Mouse (Mus musculus) liver, postnatal 0 days (tissue): ENCODE measurements at regions not wholly inside any gene's neighbourhood (a gene's known extent, or its start where the extent isn't known, plus 50 kb on each side); places are given as distances from the start of the nearest gene placed in this dataset.

Experiments used
- ATAC-seq: fragments of 200-750 bp; cut with Nextera tagmentation; 2 replicates; pipeline ENCODE4 v1.8.0; 2017; ENCODE audit warnings: mild to moderate bottlenecking, moderate library complexity
- DNase-seq: peaks from one replicate; pipeline ENCODE4 v3.0.0-alpha.2; 2016
- H3K27ac ChIP-seq: fragments of 300-500 bp; sonication (generic); 2 replicates; pipeline ENCODE4 v1.5.1; 2014; ENCODE audit warnings: antibody characterized with exemption, moderate library complexity, mild to moderate bottlenecking, low read depth
- H3K27me3 ChIP-seq: fragments of 300-500 bp; sonication (generic); 2 replicates; pipeline ENCODE4 v1.6.1; 2014; ENCODE audit warnings: low read length, control low read depth, mixed read lengths; ENCODE audit not compliant: insufficient read depth
- H3K36me3 ChIP-seq: fragments of 300-500 bp; sonication (generic); replicated peaks from 2 replicates; pipeline ENCODE4 v1.6.1; 2014; ENCODE audit warnings: mild to moderate bottlenecking, control low read depth, low read length, moderate library complexity, mixed read lengths; ENCODE audit not compliant: insufficient read depth
- H3K4me1 ChIP-seq: fragments of 300-500 bp; sonication (generic); 2 replicates; pipeline ENCODE4 v1.6.1; 2014; ENCODE audit warnings: antibody characterized with exemption, mild to moderate bottlenecking, control low read depth; ENCODE audit not compliant: insufficient read depth
- H3K4me2 ChIP-seq: fragments of 300-500 bp; sonication (generic); 2 replicates; pipeline ENCODE4 v1.6.1; 2014; ENCODE audit warnings: low read depth, mild to moderate bottlenecking, low read length, moderate library complexity, mixed read lengths
- H3K4me3 ChIP-seq: fragments of 300-500 bp; sonication (generic); 2 replicates; pipeline ENCODE4 v1.5.1; 2014; ENCODE audit warnings: low read depth, low read length
- H3K9ac ChIP-seq: fragments of 300-500 bp; sonication (generic); replicated peaks from 2 replicates; pipeline ENCODE4 v1.6.1; 2014; ENCODE audit warnings: mild to moderate bottlenecking, moderate library complexity
- H3K9me3 ChIP-seq: fragments of 300-500 bp; sonication (generic); 2 replicates; pipeline ENCODE4 v1.6.1; 2016; ENCODE audit warnings: mild to moderate bottlenecking, control low read depth, low read length, mixed read lengths
- CTCF ChIP-seq: sonication (generic); IDR thresholded peaks from 2 replicates; pipeline ENCODE4 v1.5.1; 2016; ENCODE audit warnings: antibody characterized with exemption, low read depth
- EP300 ChIP-seq: IDR thresholded peaks from 2 replicates; pipeline ENCODE4 v1.6.1; 2016; ENCODE audit warnings: antibody characterized with exemption, low read depth, mild to moderate bottlenecking
- WGBS: fragments of 180-500 bp; shearing (Covaris S2); extraction: QIAGEN DNeasy Blood & Tissue Kit; methylation state at CpG from one replicate; pipeline ENCODE4 v1.1.7; 2014; ENCODE audit not compliant: insufficient replicate concordance; 5-methylcytosine and 5-hydroxymethylcytosine counted together

DNA sequence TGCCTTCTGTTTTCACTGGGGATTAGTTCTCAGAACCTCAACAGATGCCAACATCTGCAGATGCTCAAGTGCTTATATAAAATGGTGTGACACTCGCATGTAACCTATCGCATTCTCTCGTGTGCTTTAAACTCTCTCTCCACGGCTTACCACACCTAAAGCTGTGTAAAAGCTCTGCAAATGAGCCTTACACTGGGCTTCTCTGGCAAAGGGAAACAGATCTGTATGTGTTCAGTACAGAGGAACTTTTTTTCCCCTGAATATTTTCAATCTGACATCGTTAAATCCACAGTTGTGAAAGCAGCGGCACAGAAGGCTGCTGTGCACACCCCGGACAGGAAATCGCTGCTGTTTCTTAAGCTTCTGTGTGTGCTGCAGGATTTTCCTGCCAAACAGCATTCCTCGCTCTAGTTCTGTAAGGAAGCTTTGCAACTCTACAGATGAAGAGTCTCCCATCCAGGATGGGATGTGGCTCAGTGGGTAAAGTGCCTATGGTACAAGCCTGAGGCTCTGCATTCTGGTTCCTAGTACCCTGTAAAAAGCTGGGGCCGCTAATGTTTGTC lies 206.3 kb downstream of the Sox11 start:
- Histone ChIP-seq H3K4me2 (no peak overlapping the region), H3K27ac (no peak overlapping the region), H3K4me3 (no peak overlapping the region), H3K27me3 (no peaks in the 10 kb centered on the region), H3K9me3 (no peaks in the 10 kb centered on the region), H3K36me3 (no peaks in the 10 kb centered on the region), H3K9ac (no peak overlapping the region), H3K4me1 (no peaks in the 10 kb centered on the region)
- no peak for DNase-seq
- no peak for ATAC-seq
- no peak for TF ChIP-seq CTCF
- WGBS = 51% methylated on average over 10 of the region's 10 CpGs

DNA sequence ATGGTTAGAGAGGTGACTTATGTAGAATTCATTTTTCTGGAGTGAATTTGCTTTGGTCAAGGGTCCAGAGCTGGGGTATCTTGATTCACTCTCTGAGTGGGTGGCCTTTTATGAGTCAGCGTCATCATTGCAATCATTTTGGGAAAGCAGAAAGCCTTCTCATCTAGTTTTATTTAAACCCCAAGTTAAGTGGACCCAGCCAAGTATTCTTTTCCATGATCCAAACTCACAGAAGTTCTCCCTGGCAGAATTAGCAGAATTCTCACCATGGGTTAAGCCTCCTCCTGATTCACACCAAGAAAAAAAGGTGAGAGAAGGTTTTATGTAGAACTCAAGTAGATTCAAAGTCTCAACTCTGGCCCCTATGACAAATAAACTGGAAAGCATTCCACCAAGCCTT lies 211.8 kb downstream of the Sox11 start:
- H3K27ac ChIP-seq = no peak overlapping the region
- no peak overlapping the region for H3K4me2 ChIP-seq
- DNase-seq = no peak
- ATAC-seq = no peak
- H3K9ac ChIP-seq = no peak overlapping the region
- TF ChIP-seq EP300 (no peak), CTCF (no peak)
- H3K27me3 ChIP-seq = no peaks in the 10 kb centered on the region
- no peak overlapping the region for H3K4me3 ChIP-seq
- no peaks in the 10 kb centered on the region for H3K9me3 ChIP-seq
- no peaks in the 10 kb centered on the region for H3K4me1 ChIP-seq
- no peaks in the 10 kb centered on the region for H3K36me3 ChIP-seq
- WGBS = 72% methylated on average over 1 of the region's 1 CpGs

DNA sequence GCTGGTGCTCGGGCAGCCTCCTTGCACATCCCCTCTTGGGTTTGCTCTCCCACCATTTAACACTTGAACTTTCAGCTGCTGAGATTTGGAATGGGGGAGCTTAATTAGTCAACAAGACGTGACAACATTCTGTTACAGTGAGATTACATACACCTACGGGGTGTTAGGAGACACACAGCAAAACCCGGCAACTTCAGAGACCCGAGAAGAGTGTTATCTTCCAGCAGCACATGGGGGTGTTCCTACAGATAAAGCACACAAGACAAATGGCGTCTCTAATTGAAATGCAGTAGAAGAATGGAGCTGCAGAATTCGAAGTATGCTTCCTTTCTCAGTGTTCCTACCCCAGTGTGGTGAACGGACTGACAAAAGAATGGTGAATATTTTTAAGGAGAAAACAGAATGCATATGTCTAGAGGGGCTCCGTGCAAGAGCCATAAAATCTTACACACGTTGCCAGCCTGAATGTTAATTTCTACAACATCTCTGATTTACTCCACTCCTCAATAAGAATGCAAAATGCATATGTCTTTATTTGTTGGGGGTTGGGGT lies 215.2 kb downstream of the Sox11 start:
- Histone ChIP-seq H3K9ac (no peak overlapping the region), H3K4me3 (no peak overlapping the region), H3K36me3 (no peaks in the 10 kb centered on the region), H3K4me2 (no peak overlapping the region), H3K4me1 (no peaks in the 10 kb centered on the region), H3K9me3 (no peaks in the 10 kb centered on the region), H3K27ac (no peak overlapping the region), H3K27me3 (no peaks in the 10 kb centered on the region)
- TF ChIP-seq CTCF = no peak
- no peak for ATAC-seq
- 12% methylated on average over 10 of the region's 10 CpGs for WGBS
- no peak for DNase-seq

DNA sequence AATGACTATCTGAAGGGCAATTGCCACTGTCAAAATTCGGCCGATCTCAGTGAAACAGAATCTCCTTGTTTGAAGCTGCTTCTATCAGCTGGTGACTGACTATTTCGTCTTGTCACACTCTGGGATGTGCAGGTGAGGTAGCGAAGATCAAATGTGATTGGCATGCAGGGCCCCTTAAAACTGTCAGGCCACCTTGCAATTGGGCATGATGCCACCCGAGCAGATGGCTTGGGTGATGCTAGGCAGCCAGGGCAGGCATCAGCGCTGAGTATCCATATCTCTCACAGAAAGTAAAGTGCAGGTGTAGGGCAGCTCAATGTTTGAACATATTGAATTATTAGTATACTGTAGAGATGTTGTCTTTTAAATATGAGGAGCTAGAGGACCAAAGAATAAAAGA lies 223.8 kb downstream of the Sox11 start:
- Histone ChIP-seq H3K36me3 (no peaks in the 10 kb centered on the region), H3K9ac (no peak overlapping the region), H3K4me2 (no peak overlapping the region), H3K4me3 (no peak overlapping the region), H3K27ac (no peak overlapping the region), H3K4me1 (no peaks in the 10 kb centered on the region), H3K9me3 (no peaks in the 10 kb centered on the region), H3K27me3 (no peaks in the 10 kb centered on the region)
- ATAC-seq (no peak), DNase-seq (no peak)
- TF ChIP-seq CTCF = no peak
- no peak for TF ChIP-seq EP300
- WGBS = 78% methylated on average over 6 of the region's 6 CpGs

DNA sequence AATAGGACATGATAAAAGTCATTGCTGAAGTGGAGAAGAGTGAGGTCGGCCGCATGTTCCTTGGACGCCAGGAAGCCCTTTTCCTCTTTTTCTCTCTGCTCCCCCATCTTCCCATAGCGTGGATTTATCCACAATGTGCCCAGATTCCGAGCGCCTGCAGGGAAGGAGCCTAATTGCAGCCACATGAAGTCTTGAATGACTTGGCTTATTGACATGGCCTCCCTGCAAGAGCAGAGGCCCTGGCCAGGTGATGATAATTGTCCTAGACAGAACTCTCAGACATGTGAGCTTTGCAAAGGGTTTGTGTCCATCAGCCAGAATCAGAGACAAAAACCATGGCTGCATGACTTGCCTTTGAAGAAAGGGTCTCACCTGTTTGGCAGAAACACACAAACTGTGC lies 227.0 kb downstream of the Sox11 start:
- H3K4me3 ChIP-seq = no peak overlapping the region
- TF ChIP-seq EP300 (no peak), CTCF (no peak)
- H3K4me2 ChIP-seq = no peak overlapping the region
- no peaks in the 10 kb centered on the region for H3K36me3 ChIP-seq
- DNase-seq (no peak), ATAC-seq (no peak)
- no peak overlapping the region for H3K27ac ChIP-seq
- H3K27me3 ChIP-seq = no peaks in the 10 kb centered on the region
- no peaks in the 10 kb centered on the region for H3K9me3 ChIP-seq
- 85% methylated on average over 6 of the region's 6 CpGs for WGBS
- H3K9ac ChIP-seq = no peak overlapping the region
- H3K4me1 ChIP-seq = no peaks in the 10 kb centered on the region

DNA sequence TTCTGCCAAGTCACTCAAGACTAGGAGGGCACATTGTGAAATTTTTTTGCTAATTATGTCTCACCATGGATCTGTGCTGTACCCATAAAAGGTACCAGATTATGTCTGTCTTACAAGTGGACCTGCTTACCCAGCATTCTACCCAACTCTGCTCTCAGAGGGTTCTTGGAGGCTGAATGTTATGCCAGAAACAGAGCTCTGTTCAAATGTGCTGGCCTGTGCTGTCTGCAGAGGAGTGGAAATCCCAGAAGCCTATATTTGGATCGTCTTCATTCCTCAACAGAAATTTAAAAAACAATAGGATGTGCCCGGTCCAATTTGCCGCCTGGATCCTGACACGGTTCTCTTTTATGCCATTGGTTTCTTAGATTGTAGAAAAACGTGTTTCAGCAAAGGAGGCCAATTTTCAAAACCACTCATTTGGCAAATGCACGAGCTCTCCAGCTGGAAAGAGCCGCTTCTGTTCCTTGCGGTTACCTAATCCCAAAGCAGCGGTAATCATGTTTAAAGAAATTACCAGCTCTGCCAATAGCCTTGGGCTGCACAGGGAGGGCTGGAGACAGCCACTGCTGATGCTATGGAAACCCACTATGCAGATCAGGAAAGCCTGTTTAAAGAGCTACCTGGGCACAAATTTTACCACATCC lies 237.3 kb downstream of the Sox11 start:
- TF ChIP-seq CTCF (no peak), EP300 (no peak)
- H3K27me3 ChIP-seq = no peaks in the 10 kb centered on the region
- no peak overlapping the region for H3K9ac ChIP-seq
- H3K27ac ChIP-seq = no peak overlapping the region
- ATAC-seq (no peak), DNase-seq (no peak)
- H3K9me3 ChIP-seq = no peaks in the 10 kb centered on the region
- H3K4me2 ChIP-seq = no peak overlapping the region
- H3K4me1 ChIP-seq = no peaks in the 10 kb centered on the region
- 80% methylated on average over 9 of the region's 9 CpGs for WGBS
- H3K4me3 ChIP-seq = no peak overlapping the region
- H3K36me3 ChIP-seq = no peaks in the 10 kb centered on the region
